Mouse (Mus musculus) embryo, embryonic 10.5 days (tissue): Measurements from ENCODE around the gene Stx17.

ENCODE experiments used
- DNase-seq: peaks from one replicate; pipeline ENCODE4 v3.0.0-alpha.2; 2015; ENCODE audit warnings: low spot score

The Stx17 gene

DNA sequence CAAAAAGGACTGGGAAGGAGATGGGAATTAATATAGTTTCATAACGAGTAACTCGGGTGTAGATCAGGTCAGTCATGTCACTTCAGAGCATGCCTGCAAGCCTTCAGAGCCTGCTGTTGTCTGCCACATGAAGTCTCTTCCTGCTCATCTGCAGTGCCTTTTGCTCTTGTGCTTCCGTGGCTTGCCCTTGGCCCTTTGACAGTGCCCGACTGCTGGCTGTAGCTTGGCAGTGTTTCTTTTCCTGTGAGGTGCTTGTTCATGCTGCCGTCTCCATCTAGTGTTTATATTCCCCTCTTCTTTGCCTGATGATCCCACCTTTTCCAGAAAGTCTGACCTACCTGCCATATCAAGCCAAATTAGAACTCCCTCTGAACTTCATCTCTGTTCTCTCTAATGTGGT lies 39.1 kb downstream of the Stx17 start:
- no peak for DNase-seq

DNA sequence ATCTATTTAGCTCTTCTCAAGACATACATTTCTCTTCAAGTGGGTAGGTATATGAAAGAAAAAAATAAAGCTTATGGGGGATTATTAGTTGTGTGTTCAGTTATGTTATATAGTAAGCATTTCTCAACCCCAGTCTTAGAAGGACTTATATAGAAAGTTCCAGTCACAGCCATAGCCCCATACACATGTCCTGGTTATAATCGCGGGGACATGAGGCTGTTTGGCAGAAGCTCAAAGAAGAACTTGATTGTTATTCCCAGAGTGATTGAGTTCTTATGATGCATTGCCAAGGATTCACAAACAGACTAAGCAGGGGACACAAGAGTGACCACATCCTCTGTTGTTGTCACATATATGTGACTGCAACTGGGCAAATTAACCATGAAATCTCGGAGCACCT lies 51.0 kb downstream of the Stx17 start:
- no peak for DNase-seq

GRCm38 (mm10) chr4:48180922-48181321 lies 56.2 kb downstream of the Stx17 start:
- no peak for DNase-seq

DNA sequence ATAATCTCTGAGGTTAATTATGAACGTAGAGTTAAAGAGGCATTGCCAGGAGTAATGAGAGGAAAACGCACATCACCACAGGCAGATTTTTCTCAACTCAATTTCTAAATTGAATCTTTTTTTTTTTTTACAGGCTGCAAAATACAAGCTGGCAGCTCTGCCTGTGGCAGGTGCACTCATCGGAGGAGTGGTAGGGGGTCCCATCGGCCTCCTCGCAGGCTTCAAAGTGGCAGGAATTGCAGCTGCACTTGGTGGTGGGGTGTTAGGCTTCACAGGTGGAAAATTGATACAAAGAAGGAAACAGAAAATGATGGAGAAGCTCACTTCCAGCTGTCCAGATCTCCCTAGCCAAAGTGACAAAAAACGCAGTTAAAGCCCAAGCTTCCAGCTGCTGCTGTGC lies 56.7 kb downstream of the Stx17 start:
- no peak for DNase-seq

DNA sequence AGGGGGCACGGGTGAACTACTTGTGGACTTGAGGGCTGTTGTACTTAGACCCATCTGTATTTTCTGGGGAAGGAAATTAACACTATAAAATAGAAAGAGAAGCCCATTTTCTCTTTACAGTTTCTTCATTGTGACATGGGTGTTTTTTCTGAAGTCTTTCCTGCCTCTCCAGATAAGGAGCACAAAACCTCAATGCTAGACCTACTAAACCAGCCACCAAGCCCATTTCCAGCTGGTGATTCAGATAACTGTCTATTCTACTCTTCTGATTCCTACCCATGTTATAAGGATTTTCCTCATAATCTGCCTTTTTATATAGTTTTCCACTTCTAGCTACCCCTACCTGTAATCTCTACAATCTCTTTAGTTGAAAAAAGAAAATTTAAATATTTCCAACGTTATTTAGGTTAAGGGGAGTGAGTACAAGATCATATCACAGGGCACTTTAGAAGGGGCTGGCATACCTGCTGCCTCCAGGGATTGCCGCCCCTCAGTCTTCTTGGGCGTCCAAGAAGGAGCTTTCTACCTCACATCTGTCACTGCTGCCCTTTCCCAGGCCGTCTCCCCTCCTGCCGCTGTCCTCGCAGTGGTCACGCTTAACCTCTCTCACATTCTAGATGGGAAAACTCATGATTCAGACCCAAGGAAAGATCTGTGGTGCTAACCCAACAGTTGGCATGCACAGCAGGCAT lies 57.5 kb downstream of the Stx17 start:
- no peak for DNase-seq

- no peak for DNase-seq
Observed at GRCm38 (mm10) chr4:48197925-48198324, 73.2 kb downstream of the Stx17 start.

DNA sequence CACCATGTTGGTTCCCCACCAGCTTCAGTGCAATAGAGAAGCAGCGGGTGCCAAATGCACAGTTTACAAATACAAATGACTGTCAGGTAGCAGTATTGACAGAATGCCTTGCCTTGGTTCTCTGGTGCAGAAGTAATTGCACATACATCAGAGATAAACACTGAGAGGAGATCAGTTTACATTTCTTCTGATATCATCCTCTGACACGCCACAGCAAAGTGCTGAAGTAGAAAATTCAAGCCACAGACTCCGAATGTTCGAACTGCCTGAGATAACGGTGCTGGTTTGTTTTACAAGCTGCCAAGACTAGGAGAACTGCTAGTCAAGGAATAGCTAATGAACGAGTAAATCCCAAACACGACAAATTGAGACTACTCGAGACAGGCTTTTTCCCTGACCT lies 73.7 kb downstream of the Stx17 start:
- DNase-seq, result no peak

- no peak for DNase-seq
Observed at GRCm38 (mm10) chr4:48203564-48203963, 78.8 kb downstream of the Stx17 start.

DNA sequence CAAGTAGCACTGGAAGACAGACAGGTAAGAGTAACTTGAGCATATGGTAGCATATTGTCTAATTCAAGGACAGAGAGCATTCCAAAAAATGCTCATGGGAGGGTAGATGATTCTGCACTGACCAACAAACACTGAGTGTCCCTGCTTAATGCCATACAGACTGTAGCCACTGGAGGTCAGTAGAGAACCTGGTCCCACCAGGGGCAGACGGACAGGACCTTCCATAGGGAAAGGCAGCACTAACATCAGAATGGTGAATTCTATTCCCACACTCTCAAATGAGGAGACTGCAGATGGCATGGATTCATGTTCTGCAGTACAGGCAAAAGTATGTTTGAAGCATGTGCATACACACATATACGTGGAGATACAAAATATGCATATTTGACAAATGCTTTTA lies 100.5 kb downstream of the Stx17 start:
- peak; percentile 78 for DNase-seq

GRCm38 (mm10) chr4:48225604-48226003 lies 100.9 kb downstream of the Stx17 start:
- DNase-seq, result no peak

DNA sequence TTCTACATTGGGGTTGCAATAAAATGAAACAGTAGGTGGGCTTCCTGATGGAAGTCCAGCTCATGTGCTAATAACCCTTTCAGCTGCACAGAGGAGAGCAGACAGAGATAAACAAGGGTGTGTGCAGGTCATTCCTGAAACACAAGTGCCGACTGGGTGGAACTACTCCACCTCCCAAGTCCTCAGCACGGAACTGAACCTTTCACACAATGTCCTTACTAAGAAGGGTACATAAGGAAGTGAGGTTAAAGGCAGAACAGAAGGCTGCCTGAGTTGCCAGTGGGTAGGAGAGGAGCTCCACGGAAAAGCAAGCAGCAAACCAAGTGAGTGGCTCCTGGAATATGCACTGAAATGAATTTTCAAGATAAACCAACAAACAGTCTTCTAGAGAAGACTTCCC lies 102.1 kb downstream of the Stx17 start:
- no peak for DNase-seq
